Mouse (Mus musculus): ENCODE results near the gene Gm26920. TPM values are rescaled to one million over a fixed set of nuclear protein-coding genes. Genes with fewer than 3 reads are reported as not detected.
A peak's percentile ranks its signal among the peaks of the same experiment; 100 is the strongest.

Gene Gm26920
- polyA plus RNA-seq, 1 experiment from 2014 or later, result 1.7 TPM

DNA sequence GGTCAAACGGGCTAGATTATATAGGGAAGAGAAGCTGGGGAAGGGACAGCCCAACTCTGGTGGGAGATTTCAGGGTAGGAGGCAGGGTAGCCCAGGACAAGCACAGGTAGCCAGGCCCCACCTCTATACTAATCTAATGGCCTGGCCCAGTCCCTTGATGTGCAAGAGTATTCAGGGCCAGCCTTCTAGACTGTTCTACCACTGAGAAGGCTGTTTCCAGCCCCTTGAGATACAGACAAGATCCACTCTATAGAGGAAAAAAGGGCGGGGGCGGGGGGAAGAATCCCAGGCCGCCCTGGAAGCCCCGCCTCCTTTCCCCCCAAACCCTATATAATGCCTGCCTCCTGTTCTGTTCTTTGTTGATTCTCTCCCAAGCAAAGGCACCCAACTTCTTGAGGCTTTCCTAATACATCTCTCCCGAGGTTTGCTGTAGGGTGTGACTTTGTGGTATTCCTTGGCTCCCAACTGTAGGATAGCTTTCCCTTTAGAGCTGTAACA, 3.8 kb upstream of the Gm26920 start:
- Histone ChIP-seq H3K9me3 (replicated peaks) (no peaks in the 10 kb centered on the region), H3K4me2 (peak overlapping the region; percentile 81), H3K4me1 (peaks cover 36% of the 10 kb centered on the region), H3K9ac (no peak overlapping the region), H3K27ac (peak overlapping the region; percentile 98; the same call in 1 of the 2 replicates), H3K27me3 (no peaks in the 10 kb centered on the region), H3K4me3 (peak overlapping the region; percentile 57), H3K36me3 (ENCODE audit: poor library complexity, severe bottlenecking) (peaks cover 15% of the 10 kb centered on the region)
- 65% methylated on average over 6 of the region's 6 CpGs for WGBS
- ATAC-seq, result no peak

DNA sequence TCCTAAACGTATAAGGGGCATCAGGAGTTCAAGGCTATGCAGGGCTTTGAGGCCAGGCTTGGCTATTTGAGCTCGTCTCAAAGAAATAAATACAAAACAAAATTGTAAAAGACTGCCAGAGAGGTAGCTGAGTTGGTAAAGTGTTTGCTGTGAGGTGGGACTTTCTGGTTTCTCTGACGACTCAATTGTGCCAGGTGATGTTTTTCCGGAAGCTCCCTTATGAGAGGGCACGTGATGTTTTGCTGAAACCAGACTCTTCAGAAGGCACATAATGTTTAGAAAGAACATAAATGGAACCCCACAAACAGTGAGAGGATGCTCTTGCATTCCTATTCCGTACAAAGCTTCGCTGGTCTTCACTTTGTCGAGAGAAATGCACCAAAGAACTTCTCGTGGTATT, 2.5 kb upstream of the Gm26920 start:
- Histone ChIP-seq H3K27me3 (no peaks in the 10 kb centered on the region), H3K4me3 (no peak overlapping the region), H3K4me2 (no peak overlapping the region), H3K4me1 (peaks cover 42% of the 10 kb centered on the region), H3K27ac (no peak overlapping the region), H3K9me3 (replicated peaks) (no peaks in the 10 kb centered on the region), H3K9ac (no peak overlapping the region), H3K36me3 (ENCODE audit: poor library complexity, severe bottlenecking) (peaks cover 4% of the 10 kb centered on the region)
- WGBS, result 85% methylated on average over 9 of the region's 9 CpGs
- no peak for ATAC-seq

DNA sequence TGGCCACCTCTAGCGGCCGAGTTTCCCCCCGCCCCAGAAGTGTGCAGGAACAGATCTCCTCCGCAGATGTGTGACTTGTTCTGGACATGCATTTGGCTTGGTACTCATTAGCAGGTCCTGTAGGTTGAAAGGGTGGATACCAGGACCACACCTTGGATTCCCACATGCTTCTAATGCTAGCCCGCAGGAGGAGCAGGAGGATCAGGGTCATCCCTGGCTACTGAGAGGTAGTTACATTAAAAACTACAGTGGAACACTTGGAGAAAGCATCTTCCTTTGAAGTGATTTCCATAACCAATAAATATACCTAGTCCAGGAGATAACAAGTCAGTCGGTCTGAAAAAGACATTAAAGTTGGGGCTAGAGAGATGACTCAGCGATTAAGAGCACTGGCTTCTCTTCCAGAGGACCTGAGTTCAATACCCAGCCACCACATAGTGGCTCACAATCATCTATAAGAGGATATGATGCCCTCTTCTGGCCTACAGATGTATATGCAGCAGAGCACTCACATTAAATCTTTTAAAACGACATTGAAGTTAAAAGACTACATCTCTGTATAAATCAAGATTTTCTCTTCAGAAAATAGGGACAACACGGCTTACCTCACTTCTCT, 868 bp upstream of the Gm26920 start:
- ATAC-seq, result no peak
- H3K4me1 ChIP-seq, result peaks cover 34% of the 10 kb centered on the region
- no peaks in the 10 kb centered on the region for H3K27me3 ChIP-seq

GRCm38 (mm10) chr7:30089405-30089804, 805 bp downstream of the Gm26920 start:
- no peaks in the 10 kb centered on the region for H3K27me3 ChIP-seq
- H3K9ac ChIP-seq, result peak overlapping the region; percentile 81
- H3K27ac ChIP-seq, result no peak overlapping the region; the same call in 1 of the 2 replicates
- peak overlapping the region; percentile 68 for H3K4me3 ChIP-seq
- peaks cover 29% of the 10 kb centered on the region for H3K4me1 ChIP-seq
- peaks cover 28% of the 10 kb centered on the region for H3K36me3 ChIP-seq (ENCODE audit: poor library complexity, severe bottlenecking)
- no peak for ATAC-seq
- H3K4me2 ChIP-seq, result peak overlapping the region; percentile 73
- H3K9me3 ChIP-seq (replicated peaks), result no peaks in the 10 kb centered on the region
- 18% methylated on average over 6 of the region's 6 CpGs for WGBS

More for the DNA sequence above, 868 bp upstream of the Gm26920 start:
- peaks cover 11% of the 10 kb centered on the region for H3K36me3 ChIP-seq (ENCODE audit: poor library complexity, severe bottlenecking)
- H3K27ac ChIP-seq, result peak overlapping the region; percentile 88
- WGBS, result 8% methylated on average over 9 of the region's 9 CpGs
- H3K9ac ChIP-seq, result peak overlapping the region; percentile 81; the same call in 1 of the 2 replicates
- peak overlapping the region; percentile 73 for H3K4me2 ChIP-seq
- H3K4me3 ChIP-seq, result peak overlapping the region; percentile 68
- H3K9me3 ChIP-seq (replicated peaks), result no peaks in the 10 kb centered on the region

DNA sequence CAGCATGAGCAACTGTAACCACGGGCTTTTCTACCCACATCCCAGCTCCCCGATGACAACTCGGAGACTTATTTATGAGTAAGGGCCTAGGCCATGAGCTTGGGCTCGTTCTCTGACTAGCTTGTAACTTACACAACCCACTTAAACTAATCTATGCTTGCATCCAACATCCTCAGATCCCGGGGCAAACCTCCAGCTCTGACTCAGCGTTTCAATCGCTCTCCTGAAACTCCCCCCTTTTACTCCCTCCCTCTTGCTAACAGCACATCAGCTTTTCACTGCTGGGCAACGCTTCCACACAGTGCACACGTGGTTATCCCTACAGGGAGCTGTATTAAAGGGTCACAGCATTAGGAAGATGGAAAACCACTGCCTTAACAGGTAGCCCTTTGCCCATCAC, 3.7 kb downstream of the Gm26920 start:
- H3K4me1 ChIP-seq, result peaks cover 24% of the 10 kb centered on the region
- H3K4me2 ChIP-seq, result no peak overlapping the region
- peaks cover 50% of the 10 kb centered on the region for H3K36me3 ChIP-seq (ENCODE audit: poor library complexity, severe bottlenecking)
- WGBS, result 91% methylated on average over 9 of the region's 9 CpGs
- no peak for ATAC-seq
- no peak overlapping the region for H3K27ac ChIP-seq
- H3K9me3 ChIP-seq (replicated peaks), result no peaks in the 10 kb centered on the region
- no peak overlapping the region for H3K4me3 ChIP-seq
- no peak overlapping the region for H3K9ac ChIP-seq
- H3K27me3 ChIP-seq, result no peaks in the 10 kb centered on the region

DNA sequence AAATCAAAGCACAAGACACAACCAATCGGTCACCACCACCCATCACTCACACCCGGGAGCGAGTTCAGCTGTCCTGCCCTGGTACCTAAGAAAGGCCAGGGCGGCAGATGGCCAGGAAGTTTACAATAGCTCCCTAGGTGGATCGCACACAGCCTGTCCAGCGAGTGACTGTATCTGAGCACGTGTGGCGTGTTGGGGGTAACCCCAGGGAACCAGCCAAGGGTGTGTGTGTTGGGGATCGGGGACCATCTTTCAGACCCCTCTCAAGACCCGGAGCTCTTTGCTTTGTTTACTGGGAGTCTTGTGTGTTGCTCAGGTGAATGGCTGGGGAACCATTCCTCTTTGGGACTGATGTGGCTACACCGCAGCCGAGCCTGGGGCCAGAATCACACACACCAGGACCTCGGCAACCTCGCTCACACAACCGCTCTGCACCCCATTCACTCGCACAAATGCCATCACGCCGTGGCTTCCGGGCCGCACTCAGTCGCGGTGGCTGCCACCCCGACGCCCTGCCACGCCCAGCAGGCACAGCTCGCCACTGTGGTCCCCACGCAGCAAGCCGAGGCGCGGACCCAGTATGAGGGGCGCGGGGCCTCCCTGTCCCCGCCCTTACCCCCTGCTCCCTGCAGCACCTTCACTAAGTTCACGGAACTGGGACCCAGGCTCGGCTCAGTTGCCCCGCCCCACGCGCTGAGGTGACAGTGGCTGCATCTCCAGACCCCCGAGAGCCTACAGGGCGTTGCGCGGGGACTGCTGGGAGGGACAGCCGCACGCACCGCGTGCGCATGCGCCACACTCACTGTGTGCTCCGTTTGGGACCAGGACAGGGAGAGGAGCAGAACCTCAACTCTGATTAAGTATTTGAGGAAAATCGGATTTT, 17.8 kb downstream of the Gm26920 start, which contains the start of gene Zfp82:
Gene Zfp82, minus strand, starts transcription at position 755 of the 883 bp plus-strand sequence.
- Histone ChIP-seq H3K4me1 (peaks cover 9% of the 10 kb centered on the region), H3K9ac (peak within 1 kb of the TSS; percentile 86), H3K36me3 (ENCODE audit: poor library complexity, severe bottlenecking) (peaks cover 33% of the 10 kb centered on the region), H3K27me3 (no peaks in the 10 kb centered on the region), H3K4me2 (peak within 1 kb of the TSS; percentile 96), H3K27ac (peak within 1 kb of the TSS; percentile 70), H3K4me3 (peak within 1 kb of the TSS; percentile 79), H3K9me3 (replicated peaks) (no peaks in the 10 kb centered on the region)
- ATAC-seq, result peak; percentile 94
- under 1% methylated on average over 50 of the region's 50 CpGs for WGBS

DNA sequence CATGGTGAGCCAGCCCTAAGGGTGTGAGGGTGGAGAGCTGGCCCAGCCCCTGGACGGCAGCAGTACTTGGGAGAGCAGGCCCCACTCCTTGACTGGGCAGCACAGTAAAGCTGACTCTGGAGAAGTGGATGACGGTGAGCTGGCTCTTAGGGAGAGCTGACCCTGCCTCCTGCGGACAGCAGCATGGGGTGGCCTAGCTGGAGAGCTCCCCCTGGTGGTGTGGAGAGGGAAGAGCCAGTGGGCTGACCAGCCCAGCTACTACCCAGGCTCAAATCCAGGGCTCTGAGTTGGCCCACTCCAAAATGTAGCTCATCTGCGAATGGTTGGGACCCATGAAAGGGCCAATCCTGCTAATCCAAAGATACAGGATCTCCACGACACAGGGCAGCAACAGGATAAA, 25.6 kb downstream of the Gm26920 start:
- no peaks in the 10 kb centered on the region for H3K4me1 ChIP-seq
- peaks cover 78% of the 10 kb centered on the region for H3K36me3 ChIP-seq (ENCODE audit: poor library complexity, severe bottlenecking)
- no peak overlapping the region for H3K27ac ChIP-seq
- whole genome bisulfite sequencing, result 89% methylated on average over 5 of the region's 5 CpGs
- H3K9me3 ChIP-seq (replicated peaks), result no peaks in the 10 kb centered on the region
- no peaks in the 10 kb centered on the region for H3K27me3 ChIP-seq
- H3K9ac ChIP-seq, result 0 out of 2 replicates have a peak overlapping the region, but pooled peaks have one; percentile 2
- no peak overlapping the region for H3K4me2 ChIP-seq
- no peak overlapping the region for H3K4me3 ChIP-seq
- ATAC-seq, result no peak

GRCm38 (mm10) chr7:30062478-30062877, 27.7 kb downstream of the Gm26920 start:
- Histone ChIP-seq H3K4me1 (no peaks in the 10 kb centered on the region), H3K27me3 (no peaks in the 10 kb centered on the region), H3K4me3 (no peak overlapping the region), H3K36me3 (ENCODE audit: poor library complexity, severe bottlenecking) (peaks cover 82% of the 10 kb centered on the region), H3K9ac (no peak overlapping the region), H3K9me3 (replicated peaks) (no peaks in the 10 kb centered on the region), H3K4me2 (no peak overlapping the region), H3K27ac (no peak overlapping the region)
- ATAC-seq, result no peak
- 85% methylated on average over 5 of the region's 5 CpGs for WGBS

DNA sequence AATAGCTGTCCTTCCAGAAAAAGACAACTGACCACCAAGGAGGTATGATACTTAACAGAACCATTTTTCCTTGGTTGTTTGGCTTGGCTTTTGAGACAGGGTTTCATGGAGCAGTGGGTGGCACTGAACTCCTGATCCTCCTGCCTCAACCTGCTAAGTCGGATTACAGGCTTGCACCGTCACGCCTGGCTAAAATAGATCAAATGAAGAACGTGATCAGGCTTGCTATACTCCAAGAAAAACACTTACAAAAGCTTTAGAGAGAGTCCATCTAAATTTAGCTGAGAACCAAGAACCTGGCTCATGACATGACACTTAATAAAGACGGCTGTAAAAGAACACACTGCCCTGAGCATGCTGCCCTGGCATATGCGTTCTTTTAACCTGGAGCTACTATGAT, 29.9 kb downstream of the Gm26920 start:
- H3K27me3 ChIP-seq, result no peaks in the 10 kb centered on the region
- H3K4me1 ChIP-seq, result no peaks in the 10 kb centered on the region
- no peak overlapping the region for H3K4me2 ChIP-seq
- no peak for ATAC-seq
- peaks cover 88% of the 10 kb centered on the region for H3K36me3 ChIP-seq (ENCODE audit: poor library complexity, severe bottlenecking)
- 87% methylated on average over 6 of the region's 6 CpGs for WGBS
- no peak overlapping the region for H3K4me3 ChIP-seq
- H3K9ac ChIP-seq, result no peak overlapping the region
- no peaks in the 10 kb centered on the region for H3K9me3 ChIP-seq (replicated peaks)
- H3K27ac ChIP-seq, result no peak overlapping the region

GRCm38 (mm10) chr7:30053591-30053990, 36.6 kb downstream of the Gm26920 start:
- ATAC-seq, result no peak
- no peaks in the 10 kb centered on the region for H3K27me3 ChIP-seq
- no peaks in the 10 kb centered on the region for H3K9me3 ChIP-seq (replicated peaks)
- no peak overlapping the region for H3K9ac ChIP-seq
- H3K27ac ChIP-seq, result peak overlapping the region; percentile 35; the same call in 1 of the 2 replicates
- peaks cover 36% of the 10 kb centered on the region for H3K36me3 ChIP-seq (ENCODE audit: poor library complexity, severe bottlenecking)
- H3K4me2 ChIP-seq, result no peak overlapping the region
- peaks cover 13% of the 10 kb centered on the region for H3K4me1 ChIP-seq
- 12% methylated on average over 3 of the region's 3 CpGs for WGBS
- no peak overlapping the region for H3K4me3 ChIP-seq

DNA sequence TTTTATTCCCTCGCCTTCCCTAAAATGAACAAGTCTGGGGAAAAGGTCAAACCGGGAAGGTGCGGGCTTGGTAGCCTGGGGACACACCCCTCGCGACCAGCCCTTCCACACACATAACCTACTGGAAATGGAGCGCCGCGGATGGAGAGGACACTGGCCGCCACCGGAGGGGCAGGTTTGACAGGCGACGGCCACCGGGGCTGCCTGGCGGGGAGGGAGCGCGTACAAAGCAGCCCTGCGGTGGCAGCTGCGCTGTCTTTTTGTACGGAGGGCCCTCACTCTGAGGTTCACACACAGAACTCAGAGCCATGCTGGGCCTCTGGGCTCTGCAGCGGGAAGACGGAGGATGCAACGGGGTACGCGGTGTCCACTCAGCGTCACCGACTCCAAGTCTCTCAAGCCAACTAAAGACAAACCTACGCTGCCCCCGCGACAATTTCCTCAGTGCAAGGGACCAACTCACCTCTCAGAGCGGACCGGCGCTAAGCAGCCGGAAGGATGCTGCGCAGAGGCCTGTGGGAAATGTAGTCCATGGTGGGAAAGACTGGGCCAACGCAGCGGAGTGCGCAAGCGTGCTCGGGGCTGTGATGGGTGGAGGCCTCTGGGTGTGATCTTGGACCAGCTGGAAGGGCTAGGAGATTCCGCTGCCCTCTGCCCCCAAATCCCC, 39.2 kb downstream of the Gm26920 start, which contains the start of gene Zfp14:
Gene Zfp14, minus strand, starts transcription at position 499 of the 667 bp plus-strand sequence.
- H3K36me3 ChIP-seq (ENCODE audit: poor library complexity, severe bottlenecking), result peaks cover 14% of the 10 kb centered on the region
- no peaks in the 10 kb centered on the region for H3K9me3 ChIP-seq (replicated peaks)
- H3K4me1 ChIP-seq, result peaks cover 13% of the 10 kb centered on the region
- H3K4me3 ChIP-seq, result peak within 1 kb of the TSS; percentile 81
- H3K9ac ChIP-seq, result peak within 1 kb of the TSS; percentile 84
- WGBS, result under 1% methylated on average over 40 of the region's 40 CpGs
- H3K4me2 ChIP-seq, result peak within 1 kb of the TSS; percentile 69
- no peaks in the 10 kb centered on the region for H3K27me3 ChIP-seq
- H3K27ac ChIP-seq, result peak within 1 kb of the TSS; percentile 88
- ATAC-seq, result peak; percentile 100

All from forebrain, embryonic 13.5 days (tissue).